Mouse (Mus musculus) forebrain, embryonic 11.5 days (tissue): Measurements from ENCODE around the gene Gab1. TPM values are rescaled to one million over a fixed set of nuclear protein-coding genes. Genes with fewer than 3 reads are reported as not detected.

ENCODE experiments used
- ATAC-seq: fragments of 200-750 bp; cut with Nextera tagmentation; replicated peaks from 2 replicates; pipeline ENCODE4 v1.8.0; 2017; ENCODE audit warnings: moderate TSS enrichment; ENCODE audit not compliant: low FRiP score
- DNase-seq: peaks from one replicate; pipeline ENCODE4 v3.0.0-alpha.2; 2017; ENCODE audit warnings: low spot score
- H3K27ac ChIP-seq: fragments of 300-500 bp; sonication (generic); 2 replicates; pipeline ENCODE4 v1.5.1; 2014; ENCODE audit warnings: low read depth, low read length
- H3K27me3 ChIP-seq: fragments of 300-500 bp; sonication (generic); 2 replicates; pipeline ENCODE4 v1.6.1; 2014; ENCODE audit warnings: mild to moderate bottlenecking, low read length, mixed read lengths; ENCODE audit not compliant: control insufficient read depth, insufficient read depth
- H3K36me3 ChIP-seq: fragments of 300-500 bp; sonication (generic); 2 replicates; pipeline ENCODE4 v1.6.1; 2014; ENCODE audit warnings: mild to moderate bottlenecking, low read length, moderate library complexity, mixed read lengths; ENCODE audit not compliant: control insufficient read depth, insufficient read depth
- H3K4me1 ChIP-seq: fragments of 300-500 bp; sonication (generic); replicated peaks from 2 replicates; pipeline ENCODE4 v1.6.1; 2014; ENCODE audit warnings: low read length, mixed read lengths; ENCODE audit not compliant: control insufficient read depth, insufficient read depth
- H3K4me2 ChIP-seq: fragments of 300-500 bp; sonication (generic); 2 replicates; pipeline ENCODE4 v1.6.1; 2014; ENCODE audit warnings: low read depth, mild to moderate bottlenecking, low read length, moderate library complexity, mixed read lengths; ENCODE audit not compliant: severe bottlenecking
- H3K4me3 ChIP-seq: fragments of 300-500 bp; sonication (generic); 2 replicates; pipeline ENCODE4 v1.5.1; 2014; ENCODE audit warnings: low read depth, low read length
- H3K9ac ChIP-seq: fragments of 300-500 bp; sonication (generic); 2 replicates; pipeline ENCODE4 v1.6.1; 2014; ENCODE audit warnings: low read length
- H3K9me3 ChIP-seq: fragments of 300-500 bp; sonication (generic); 2 replicates; pipeline ENCODE4 v1.6.1; 2016; ENCODE audit warnings: low read length, mixed read lengths; ENCODE audit not compliant: control insufficient read depth
- WGBS: fragments of 180-500 bp; shearing (Covaris S2); extraction: QIAGEN DNeasy Blood & Tissue Kit; methylation state at CpG from one replicate; pipeline ENCODE4 v1.1.7; 2014; 5-methylcytosine and 5-hydroxymethylcytosine counted together
- polyA plus RNA-seq: library from polyadenylated mRNA; unstranded; fragments of >200 nt; fragmentation: Nextera tagmentation; extraction: Ambion mirVana; gene quantifications from 2 replicates; pipeline ENCODE4 v1.2.1, GENCODE M21; 2014

The Gab1 gene
- polyA plus RNA-seq, 1 experiment from 2014 or later = 19.1 TPM

- no peaks in the 10 kb centered on the region for H3K27me3 ChIP-seq
- no peaks in the 10 kb centered on the region for H3K9me3 ChIP-seq
- H3K36me3 ChIP-seq = no peaks in the 10 kb centered on the region
- H3K4me1 ChIP-seq = no peaks in the 10 kb centered on the region
- no peak overlapping the region for H3K9ac ChIP-seq
- ATAC-seq = no peak
- H3K4me2 ChIP-seq = no peak overlapping the region
- H3K27ac ChIP-seq = no peak overlapping the region
- no peak for DNase-seq
- H3K4me3 ChIP-seq = no peak overlapping the region
- 92% methylated on average over 9 of the region's 9 CpGs for WGBS
These were observed 36.4 kb downstream of the Gab1 start for GRCm38 (mm10) chr8:80843744-80844434.

GRCm38 (mm10) chr8:80842514-80842913 is 37.8 kb downstream of the Gab1 start:
- no peak overlapping the region for H3K9ac ChIP-seq
- no peak overlapping the region for H3K4me3 ChIP-seq
- ATAC-seq (no peak), DNase-seq (no peak)
- H3K4me2 ChIP-seq = no peak overlapping the region
- H3K27me3 ChIP-seq = no peaks in the 10 kb centered on the region
- 82% methylated on average over 3 of the region's 3 CpGs for WGBS
- no peaks in the 10 kb centered on the region for H3K36me3 ChIP-seq
- H3K9me3 ChIP-seq = no peaks in the 10 kb centered on the region
- no peaks in the 10 kb centered on the region for H3K4me1 ChIP-seq
- H3K27ac ChIP-seq = no peak overlapping the region

- Histone ChIP-seq H3K4me3 (no peak overlapping the region), H3K27ac (no peak overlapping the region), H3K4me1 (no peaks in the 10 kb centered on the region), H3K9ac (no peak overlapping the region), H3K4me2 (no peak overlapping the region), H3K9me3 (no peaks in the 10 kb centered on the region), H3K36me3 (no peaks in the 10 kb centered on the region), H3K27me3 (no peaks in the 10 kb centered on the region)
- ATAC-seq (no peak), DNase-seq (no peak)
- WGBS = 88% methylated on average over 6 of the region's 6 CpGs
These were observed 40.2 kb downstream of the Gab1 start for GRCm38 (mm10) chr8:80840090-80840489.

GRCm38 (mm10) chr8:80838199-80838598 is 42.1 kb downstream of the Gab1 start:
- no peaks in the 10 kb centered on the region for H3K27me3 ChIP-seq
- no peak for ATAC-seq
- no peak overlapping the region for H3K4me3 ChIP-seq
- no peak overlapping the region for H3K27ac ChIP-seq
- no peak overlapping the region for H3K9ac ChIP-seq
- H3K9me3 ChIP-seq = no peaks in the 10 kb centered on the region
- H3K4me2 ChIP-seq = no peak overlapping the region
- H3K4me1 ChIP-seq = no peaks in the 10 kb centered on the region
- no peak for DNase-seq
- H3K36me3 ChIP-seq = no peaks in the 10 kb centered on the region
- 73% methylated on average over 6 of the region's 6 CpGs for WGBS

- 82% methylated on average over 6 of the region's 6 CpGs for WGBS
These were observed 44.9 kb downstream of the Gab1 start for GRCm38 (mm10) chr8:80835401-80835800.

GRCm38 (mm10) chr8:80834443-80834842 is 45.9 kb downstream of the Gab1 start:
- 75% methylated on average over 4 of the region's 4 CpGs for WGBS
- ATAC-seq = no peak
- Histone ChIP-seq H3K9ac (no peak overlapping the region), H3K27me3 (no peaks in the 10 kb centered on the region), H3K4me2 (no peak overlapping the region), H3K4me3 (no peak overlapping the region), H3K9me3 (no peaks in the 10 kb centered on the region), H3K36me3 (no peaks in the 10 kb centered on the region), H3K27ac (no peak overlapping the region), H3K4me1 (no peaks in the 10 kb centered on the region; the same call in 1 of the 2 replicates)
- DNase-seq = no peak

More at GRCm38 (mm10) chr8:80835401-80835800, 44.9 kb downstream of the Gab1 start:
- Histone ChIP-seq H3K9ac (no peak overlapping the region), H3K4me1 (no peaks in the 10 kb centered on the region), H3K27me3 (no peaks in the 10 kb centered on the region), H3K4me3 (no peak overlapping the region), H3K27ac (no peak overlapping the region), H3K4me2 (no peak overlapping the region), H3K9me3 (no peaks in the 10 kb centered on the region), H3K36me3 (no peaks in the 10 kb centered on the region)
- DNase-seq (no peak), ATAC-seq (no peak)

GRCm38 (mm10) chr8:80832534-80832933 is 47.8 kb downstream of the Gab1 start:
- DNase-seq (no peak), ATAC-seq (no peak)
- Histone ChIP-seq H3K36me3 (no peaks in the 10 kb centered on the region), H3K4me3 (no peak overlapping the region), H3K27me3 (no peaks in the 10 kb centered on the region), H3K9me3 (no peaks in the 10 kb centered on the region), H3K4me1 (no peaks in the 10 kb centered on the region; the same call in 1 of the 2 replicates), H3K27ac (no peak overlapping the region), H3K9ac (no peak overlapping the region), H3K4me2 (no peak overlapping the region)

GRCm38 (mm10) chr8:80831876-80832524 is 48.3 kb downstream of the Gab1 start:
- Histone ChIP-seq H3K9me3 (no peaks in the 10 kb centered on the region), H3K27me3 (no peaks in the 10 kb centered on the region), H3K36me3 (no peaks in the 10 kb centered on the region), H3K9ac (no peak overlapping the region), H3K4me1 (no peaks in the 10 kb centered on the region; the same call in 1 of the 2 replicates), H3K4me2 (no peak overlapping the region), H3K27ac (no peak overlapping the region), H3K4me3 (no peak overlapping the region)
- WGBS = 91% methylated on average over 5 of the region's 5 CpGs
- no peak for DNase-seq
- no peak for ATAC-seq
